Mouse (Mus musculus): ENCODE results near the gene 1700029F12Rik.

1700029F12Rik gene

GRCm38 (mm10) chr13:97021906-97022305, 12.3 kb downstream of the 1700029F12Rik start:
- no peak for DNase-seq

- no peak for DNase-seq
Measured at GRCm38 (mm10) chr13:97020122-97020521, 14.0 kb downstream of the 1700029F12Rik start.

- DNase-seq: peak; percentile 34
Measured at GRCm38 (mm10) chr13:97017711-97018110, 16.5 kb downstream of the 1700029F12Rik start.

- DNase-seq: no peak
Measured at GRCm38 (mm10) chr13:97014366-97014765, 19.8 kb downstream of the 1700029F12Rik start.

- peak; percentile 7 for DNase-seq
Measured at GRCm38 (mm10) chr13:97008266-97009153, 25.7 kb downstream of the 1700029F12Rik start.

- peak; percentile 3 for DNase-seq
Measured at GRCm38 (mm10) chr13:97007501-97008265, 26.5 kb downstream of the 1700029F12Rik start.

GRCm38 (mm10) chr13:97006784-97007183, 27.4 kb downstream of the 1700029F12Rik start:
- no peak for DNase-seq

GRCm38 (mm10) chr13:96997080-96997479, 37.1 kb downstream of the 1700029F12Rik start:
- no peak for DNase-seq

- no peak for DNase-seq
Measured at GRCm38 (mm10) chr13:96995243-96995642, 38.9 kb downstream of the 1700029F12Rik start.

GRCm38 (mm10) chr13:96993291-96993989, 40.7 kb downstream of the 1700029F12Rik start:
- no peak for DNase-seq

GRCm38 (mm10) chr13:96990561-96991265, 43.4 kb downstream of the 1700029F12Rik start:
- DNase-seq: no peak

GRCm38 (mm10) chr13:96990045-96990444, 44.1 kb downstream of the 1700029F12Rik start:
- no peak for DNase-seq

- no peak for DNase-seq
Measured at GRCm38 (mm10) chr13:96989129-96989528, 45.0 kb downstream of the 1700029F12Rik start.

GRCm38 (mm10) chr13:96985599-96986275, 48.4 kb downstream of the 1700029F12Rik start:
- no peak for DNase-seq

GRCm38 (mm10) chr13:96984688-96985087, 49.5 kb downstream of the 1700029F12Rik start:
- no peak for DNase-seq

- DNase-seq: no peak
Measured at GRCm38 (mm10) chr13:96983251-96984126, 50.7 kb downstream of the 1700029F12Rik start.

GRCm38 (mm10) chr13:96980561-96980960, 53.6 kb downstream of the 1700029F12Rik start:
- no peak for DNase-seq

GRCm38 (mm10) chr13:96976986-96977595, 57.1 kb downstream of the 1700029F12Rik start:
- DNase-seq: no peak

GRCm38 (mm10) chr13:96973318-96973717, 60.8 kb downstream of the 1700029F12Rik start:
- DNase-seq: no peak

Data from cerebellum, adult 8-10 months (tissue).